Mouse (Mus musculus) CH12.LX (cell line): ENCODE results near the gene Ddo.

Experiments used
- BHLHE40 ChIP-seq: IDR thresholded peaks from 2 replicates; pipeline ENCODE4 v1.6.1; 2011; ENCODE audit warnings: mild to moderate bottlenecking, low read depth, low read length, improper control_type of control experiment
- CHD2 ChIP-seq: IDR thresholded peaks from 2 replicates; pipeline ENCODE4 v1.6.1; 2011; ENCODE audit warnings: low read length, improper control_type of control experiment
- CTCF ChIP-seq, 2 experiments: IDR thresholded peaks in 1 of 2; conservative IDR thresholded peaks in 1 of 2; 2 replicates each; pipeline ENCODE4 v1.5.1; 2011 to 2012; ENCODE audit warnings: low read depth in 2 of 2, low read length in 2 of 2, improper control_type of control experiment in 1 of 2, inconsistent platforms in 1 of 2, mild to moderate bottlenecking in 1 of 2, moderate library complexity in 1 of 2
- EP300 ChIP-seq: IDR thresholded peaks from 2 replicates; pipeline ENCODE4 v1.6.1; 2011; ENCODE audit warnings: low read length, improper control_type of control experiment
- MEF2A ChIP-seq: IDR thresholded peaks from 2 replicates; pipeline ENCODE4 v1.6.1; 2014; ENCODE audit warnings: low read depth, mild to moderate bottlenecking, inconsistent platforms, low read length, improper control_type of control experiment, borderline replicate concordance
- NELFE ChIP-seq: IDR thresholded peaks from 2 replicates; pipeline ENCODE4 v1.6.1; 2011; ENCODE audit warnings: low read depth, low read length, improper control_type of control experiment
- NRF1 ChIP-seq: IDR thresholded peaks from 2 replicates; pipeline ENCODE4 v1.6.1; 2014; ENCODE audit warnings: low read depth, mild to moderate bottlenecking, inconsistent platforms, low read length, improper control_type of control experiment, moderate library complexity
- POLR2A ChIP-seq: IDR thresholded peaks from 2 replicates; pipeline ENCODE4 v1.6.1; 2011; ENCODE audit warnings: low read depth, mild to moderate bottlenecking, improper control_type of control experiment, low read length
- POLR2AphosphoS2 ChIP-seq: IDR thresholded peaks from 2 replicates; pipeline ENCODE4 v1.6.1; 2011; ENCODE audit warnings: low read depth, low read length, improper control_type of control experiment
- RCOR1 ChIP-seq: conservative IDR thresholded peaks from 2 replicates; pipeline ENCODE4 v1.6.1; 2012; ENCODE audit warnings: low read depth, mild to moderate bottlenecking, inconsistent platforms, low read length, improper control_type of control experiment
- SIN3A ChIP-seq: IDR thresholded peaks from 2 replicates; pipeline ENCODE4 v1.6.1; 2012; ENCODE audit warnings: low read length, improper control_type of control experiment, inconsistent platforms
- USF2 ChIP-seq: conservative IDR thresholded peaks from 2 replicates; pipeline ENCODE4 v1.6.1; 2011; ENCODE audit warnings: low read depth, low read length, improper control_type of control experiment
- ZKSCAN1 ChIP-seq: IDR thresholded peaks from 2 replicates; pipeline ENCODE4 v1.6.1; 2012; ENCODE audit warnings: low read depth, inconsistent platforms, low read length, improper control_type of control experiment, borderline replicate concordance
- ZNF384 ChIP-seq: IDR thresholded peaks from 2 replicates; pipeline ENCODE4 v1.6.1; 2012; ENCODE audit warnings: low read depth, low read length, improper control_type of control experiment, inconsistent platforms

GRCm38 (mm10) chr10:40643126-40643525 lies 13.3 kb downstream of the Ddo start:
- TF ChIP-seq CTCF (conservative IDR thresholded peaks at IDR 0.05 in 1 of 2, IDR thresholded peaks at IDR 0.05 in 1 of 2; ENCODE audit: low read depth in 2 of 2, low read length in 2 of 2) = no peak
- no peak for TF ChIP-seq ZNF384
- TF ChIP-seq ZKSCAN1 = no peak
- no peak for TF ChIP-seq POLR2A
- no peak for TF ChIP-seq NELFE
- no peak for TF ChIP-seq EP300
- TF ChIP-seq BHLHE40 = no peak
- no peak for TF ChIP-seq NRF1
- no peak for TF ChIP-seq POLR2AphosphoS2
- no peak for TF ChIP-seq CHD2
- no peak for TF ChIP-seq USF2
- TF ChIP-seq RCOR1 = no peak
- no peak for TF ChIP-seq SIN3A
- TF ChIP-seq MEF2A = no peak
